Mouse (Mus musculus): ENCODE results near the gene St6galnac3. TPM values are rescaled to one million over a fixed set of nuclear protein-coding genes. Genes with fewer than 3 reads are reported as not detected.

The St6galnac3 gene
- polyA plus RNA-seq, 1 experiment: 3.2 TPM

DNA sequence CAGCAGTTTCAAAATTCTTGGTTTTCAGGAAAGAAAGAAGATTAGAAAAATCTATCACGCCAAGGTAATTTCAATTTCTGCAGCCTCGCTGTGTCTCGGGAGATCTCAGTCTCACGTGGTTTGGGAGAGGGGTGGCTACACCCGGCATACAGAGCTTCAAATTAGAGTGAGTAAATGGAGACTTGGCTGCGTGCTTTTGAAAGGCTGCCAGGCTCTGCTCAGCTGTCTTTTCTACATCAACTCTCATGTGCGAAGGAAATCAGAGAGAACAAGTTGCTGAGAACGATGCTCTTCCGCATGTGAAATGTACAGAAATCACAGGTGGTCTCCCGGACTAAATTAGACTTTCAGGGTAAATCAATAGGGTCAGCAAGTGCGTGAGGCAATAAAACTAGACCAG lies 242.9 kb downstream of the St6galnac3 start:
- DNase-seq: no peak
- Histone ChIP-seq H3K4me3 (ENCODE audit: insufficient read depth, low read depth, low read length) (no peak overlapping the region), H3K4me1 (ENCODE audit: control insufficient read depth, insufficient read depth, low read length) (no peaks in the 10 kb centered on the region), H3K27me3 (replicated peaks; ENCODE audit: control insufficient read depth, insufficient read depth, low read length) (no peaks in the 10 kb centered on the region), H3K27ac (ENCODE audit: insufficient read depth, low read depth, low read length) (no peak overlapping the region), H3K36me3 (ENCODE audit: control insufficient read depth, insufficient read depth, low read length) (no peaks in the 10 kb centered on the region)
- 66% methylated on average over 11 of the region's 11 CpGs for WGBS
- no peak for TF ChIP-seq CTCF (conservative IDR thresholded peaks at IDR 0.05; ENCODE audit: insufficient read depth, insufficient read length, low read depth, low read length)
- TF ChIP-seq POLR2A (IDR thresholded peaks at IDR 0.05; ENCODE audit: low read depth, low read length): no peak

DNA sequence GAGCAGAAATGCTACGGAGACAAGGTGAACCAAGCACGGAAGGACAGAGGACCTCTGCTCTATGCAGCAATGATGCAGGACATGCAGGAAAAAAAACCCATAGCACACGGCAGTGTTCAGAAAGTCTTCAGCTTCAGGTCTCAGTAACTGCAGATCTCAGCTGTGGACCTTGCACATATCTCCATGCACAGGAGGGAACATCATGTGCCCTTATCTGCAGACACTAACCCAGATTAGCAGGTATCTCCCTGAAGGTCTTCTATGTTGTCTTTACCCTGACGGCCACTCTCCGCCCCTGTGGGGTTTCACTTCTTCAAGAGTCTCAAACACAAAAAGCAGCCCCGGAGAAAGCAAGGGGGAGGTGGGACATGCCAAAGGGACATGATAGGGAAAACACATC lies 244.0 kb downstream of the St6galnac3 start:
- WGBS: 93% methylated on average over 6 of the region's 6 CpGs
- TF ChIP-seq CTCF (conservative IDR thresholded peaks at IDR 0.05; ENCODE audit: insufficient read depth, insufficient read length, low read depth, low read length) (no peak), POLR2A (IDR thresholded peaks at IDR 0.05; ENCODE audit: low read depth, low read length) (no peak)
- no peak for DNase-seq
- H3K27ac ChIP-seq (ENCODE audit: insufficient read depth, low read depth, low read length): no peak overlapping the region
- H3K4me3 ChIP-seq (ENCODE audit: insufficient read depth, low read depth, low read length): no peak overlapping the region
- no peaks in the 10 kb centered on the region for H3K36me3 ChIP-seq (ENCODE audit: control insufficient read depth, insufficient read depth, low read length)
- no peaks in the 10 kb centered on the region for H3K27me3 ChIP-seq (replicated peaks; ENCODE audit: control insufficient read depth, insufficient read depth, low read length)
- no peaks in the 10 kb centered on the region for H3K4me1 ChIP-seq (ENCODE audit: control insufficient read depth, insufficient read depth, low read length)

DNA sequence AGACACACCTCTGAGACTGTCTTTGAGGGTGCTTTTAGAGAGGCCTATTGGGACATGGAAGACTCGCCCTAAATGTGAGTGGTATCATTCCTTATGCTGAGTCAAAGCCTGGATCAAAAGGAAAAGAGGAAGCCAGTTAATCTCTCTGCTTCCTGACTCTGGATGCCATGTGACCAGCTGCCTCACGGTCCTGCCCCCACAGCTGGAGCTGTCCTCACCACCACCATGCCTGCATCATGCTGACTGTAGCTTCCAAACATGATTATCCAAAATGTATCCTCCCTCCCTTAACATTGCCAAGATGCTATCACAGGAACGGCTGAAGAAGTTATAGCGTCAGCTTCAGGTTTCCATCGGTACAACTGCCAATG lies 244.4 kb downstream of the St6galnac3 start:
- Histone ChIP-seq H3K4me3 (ENCODE audit: insufficient read depth, low read depth, low read length) (no peak overlapping the region), H3K4me1 (ENCODE audit: control insufficient read depth, insufficient read depth, low read length) (no peaks in the 10 kb centered on the region), H3K36me3 (ENCODE audit: control insufficient read depth, insufficient read depth, low read length) (no peaks in the 10 kb centered on the region), H3K27ac (ENCODE audit: insufficient read depth, low read depth, low read length) (no peak overlapping the region), H3K27me3 (replicated peaks; ENCODE audit: control insufficient read depth, insufficient read depth, low read length) (no peaks in the 10 kb centered on the region)
- no peak for DNase-seq
- 85% methylated on average over 5 of the region's 5 CpGs for WGBS
- no peak for TF ChIP-seq POLR2A (IDR thresholded peaks at IDR 0.05; ENCODE audit: low read depth, low read length)
- no peak for TF ChIP-seq CTCF (conservative IDR thresholded peaks at IDR 0.05; ENCODE audit: insufficient read depth, insufficient read length, low read depth, low read length)

DNA sequence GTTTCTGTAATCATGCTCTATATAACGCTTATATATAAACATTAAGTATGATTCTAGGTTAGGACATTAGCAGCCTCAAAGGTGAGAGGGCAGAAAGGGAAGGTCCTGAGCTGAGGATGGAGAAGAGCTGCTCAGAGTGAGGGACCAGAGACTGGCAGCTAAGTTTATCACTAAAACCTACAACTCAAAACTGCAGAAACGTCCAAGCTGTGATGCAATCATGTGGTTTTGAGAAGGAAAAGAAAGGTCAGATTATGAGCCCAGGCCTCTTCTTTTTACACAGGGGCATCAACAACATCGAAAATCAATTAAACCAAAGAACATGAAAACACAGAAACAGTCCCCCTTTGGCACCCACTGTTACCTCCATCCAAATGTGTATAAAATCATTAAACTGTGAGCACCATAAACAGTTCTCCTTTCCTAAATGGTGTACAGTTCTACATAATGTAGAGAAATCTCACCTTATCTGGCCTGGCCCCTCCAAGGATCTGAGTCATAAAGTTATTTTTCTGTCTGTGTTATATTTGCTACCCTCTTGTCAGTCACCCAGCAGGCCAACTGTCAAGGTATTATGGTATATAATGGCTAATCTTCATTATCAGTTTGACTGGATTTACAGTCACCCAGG lies 244.9 kb downstream of the St6galnac3 start:
- WGBS: 84% methylated on average over 3 of the region's 3 CpGs
- no peak for DNase-seq
- TF ChIP-seq CTCF (conservative IDR thresholded peaks at IDR 0.05; ENCODE audit: insufficient read depth, insufficient read length, low read depth, low read length): no peak
- TF ChIP-seq POLR2A (IDR thresholded peaks at IDR 0.05; ENCODE audit: low read depth, low read length): no peak
- no peak overlapping the region for H3K27ac ChIP-seq (ENCODE audit: insufficient read depth, low read depth, low read length)
- no peak overlapping the region for H3K4me3 ChIP-seq (ENCODE audit: insufficient read depth, low read depth, low read length)
- no peaks in the 10 kb centered on the region for H3K36me3 ChIP-seq (ENCODE audit: control insufficient read depth, insufficient read depth, low read length)
- H3K27me3 ChIP-seq (replicated peaks; ENCODE audit: control insufficient read depth, insufficient read depth, low read length): no peaks in the 10 kb centered on the region
- no peaks in the 10 kb centered on the region for H3K4me1 ChIP-seq (ENCODE audit: control insufficient read depth, insufficient read depth, low read length)

DNA sequence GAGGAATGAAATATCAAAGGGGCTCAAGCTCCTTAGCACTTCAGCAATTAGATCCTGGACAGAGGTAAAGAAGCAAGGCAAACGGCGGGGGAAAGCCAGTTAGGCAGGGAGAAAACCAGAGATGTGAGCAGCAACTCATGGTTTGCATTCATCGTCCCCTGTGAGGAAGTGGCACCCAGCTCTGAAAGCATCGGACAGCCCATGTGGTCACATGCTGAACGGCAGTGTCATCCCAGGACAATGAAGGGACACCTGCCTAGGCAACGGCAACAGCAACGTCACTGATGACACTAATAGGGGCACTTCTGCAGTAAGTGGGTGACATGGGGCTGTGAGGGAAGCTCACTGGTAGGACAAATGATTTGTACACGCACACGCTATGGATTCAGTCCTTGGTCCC lies 249.1 kb downstream of the St6galnac3 start:
- Histone ChIP-seq H3K4me3 (ENCODE audit: insufficient read depth, low read depth, low read length) (no peak overlapping the region), H3K27ac (ENCODE audit: insufficient read depth, low read depth, low read length) (no peak overlapping the region), H3K36me3 (ENCODE audit: control insufficient read depth, insufficient read depth, low read length) (no peaks in the 10 kb centered on the region), H3K4me1 (ENCODE audit: control insufficient read depth, insufficient read depth, low read length) (no peaks in the 10 kb centered on the region), H3K27me3 (replicated peaks; ENCODE audit: control insufficient read depth, insufficient read depth, low read length) (no peaks in the 10 kb centered on the region)
- DNase-seq: no peak
- TF ChIP-seq POLR2A (IDR thresholded peaks at IDR 0.05; ENCODE audit: low read depth, low read length) (no peak), CTCF (conservative IDR thresholded peaks at IDR 0.05; ENCODE audit: insufficient read depth, insufficient read length, low read depth, low read length) (no peak)
- WGBS: 93% methylated on average over 9 of the region's 9 CpGs

DNA sequence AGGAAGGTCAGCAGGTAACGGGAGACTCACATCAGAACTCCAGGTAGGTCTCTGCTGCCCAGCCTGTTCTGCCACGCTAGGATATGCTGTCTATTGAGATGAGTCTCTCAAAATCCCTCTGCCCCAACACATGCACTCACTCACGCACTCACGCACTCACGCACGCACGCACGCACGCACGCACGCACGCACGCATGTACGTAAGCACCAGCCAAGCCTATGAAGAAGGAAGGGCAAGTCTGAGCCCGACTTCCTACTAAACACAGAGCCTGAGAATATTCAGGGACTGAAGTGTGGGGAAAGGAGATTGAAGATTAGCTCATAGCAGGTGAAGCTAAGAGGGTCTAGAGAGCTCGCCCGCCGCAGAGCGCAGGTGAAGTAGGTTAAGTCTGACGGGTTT lies 249.5 kb downstream of the St6galnac3 start:
- no peak for DNase-seq
- 94% methylated on average over 20 of the region's 20 CpGs for WGBS
- H3K27ac ChIP-seq (ENCODE audit: insufficient read depth, low read depth, low read length): no peak overlapping the region
- no peak overlapping the region for H3K4me3 ChIP-seq (ENCODE audit: insufficient read depth, low read depth, low read length)
- H3K36me3 ChIP-seq (ENCODE audit: control insufficient read depth, insufficient read depth, low read length): no peaks in the 10 kb centered on the region
- TF ChIP-seq CTCF (conservative IDR thresholded peaks at IDR 0.05; ENCODE audit: insufficient read depth, insufficient read length, low read depth, low read length): no peak
- TF ChIP-seq POLR2A (IDR thresholded peaks at IDR 0.05; ENCODE audit: low read depth, low read length): no peak
- H3K4me1 ChIP-seq (ENCODE audit: control insufficient read depth, insufficient read depth, low read length): no peaks in the 10 kb centered on the region
- H3K27me3 ChIP-seq (replicated peaks; ENCODE audit: control insufficient read depth, insufficient read depth, low read length): no peaks in the 10 kb centered on the region

DNA sequence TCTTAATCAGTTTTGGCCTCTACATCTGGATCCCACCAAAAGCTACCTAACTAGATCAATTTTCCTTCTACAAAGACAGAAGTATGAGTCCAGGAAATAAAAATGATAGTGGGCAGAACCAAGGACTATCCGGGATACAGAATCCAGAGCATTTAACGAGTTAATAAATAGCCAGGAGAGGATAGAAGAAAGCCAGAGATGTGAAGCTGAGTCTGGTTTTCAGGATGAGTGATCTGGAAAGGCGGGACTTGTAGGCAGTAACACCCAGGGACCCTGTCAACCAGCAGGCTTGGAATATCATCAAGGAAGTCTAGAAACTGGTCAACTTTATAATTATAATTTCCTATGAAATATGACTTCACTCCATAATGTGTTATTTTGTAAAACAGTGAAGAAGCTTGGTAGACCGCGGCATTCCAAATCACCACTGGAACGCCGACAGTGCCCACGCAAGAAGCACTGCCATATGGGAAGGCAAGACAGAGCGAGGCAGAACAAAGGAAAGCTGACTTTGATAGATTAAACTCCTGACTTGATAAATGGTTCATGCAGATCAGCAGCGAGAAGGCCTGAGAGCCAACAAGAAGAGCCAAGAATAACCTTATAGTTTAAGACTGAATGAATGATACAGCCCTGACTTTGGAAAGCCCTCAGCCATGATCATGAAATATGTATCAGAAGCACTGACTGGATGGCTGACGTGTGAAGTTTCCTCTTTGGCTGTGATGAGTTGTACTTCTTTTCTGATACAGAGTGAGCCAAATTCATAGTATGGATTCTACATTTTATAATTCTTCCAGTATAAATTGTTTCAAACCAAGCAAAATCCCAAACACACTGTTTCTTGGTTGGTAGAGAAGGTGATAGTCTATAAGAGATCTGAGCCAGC lies 252.1 kb downstream of the St6galnac3 start:
- H3K27ac ChIP-seq (ENCODE audit: insufficient read depth, low read depth, low read length): no peak overlapping the region
- H3K4me1 ChIP-seq (ENCODE audit: control insufficient read depth, insufficient read depth, low read length): no peaks in the 10 kb centered on the region
- WGBS: 60% methylated on average over 11 of the region's 11 CpGs
- H3K27me3 ChIP-seq (replicated peaks; ENCODE audit: control insufficient read depth, insufficient read depth, low read length): no peaks in the 10 kb centered on the region
- peak; percentile 51 for DNase-seq
- TF ChIP-seq CTCF (conservative IDR thresholded peaks at IDR 0.05; ENCODE audit: insufficient read depth, insufficient read length, low read depth, low read length) (no peak), POLR2A (IDR thresholded peaks at IDR 0.05; ENCODE audit: low read depth, low read length) (no peak)
- no peaks in the 10 kb centered on the region for H3K36me3 ChIP-seq (ENCODE audit: control insufficient read depth, insufficient read depth, low read length)
- no peak overlapping the region for H3K4me3 ChIP-seq (ENCODE audit: insufficient read depth, low read depth, low read length)
